Mouse (Mus musculus): ENCODE results near the gene Magt1.

GRCm38 (mm10) chrX:106012559-106012958 is 853 bp upstream of the Magt1 start:
- no peak for TF ChIP-seq CTCF (IDR thresholded peaks at IDR 0.05; ENCODE audit: control insufficient read depth, insufficient read depth, insufficient replicate concordance, low read depth, low read length)
- no peak for TF ChIP-seq POLR2A (IDR thresholded peaks at IDR 0.05; ENCODE audit: control insufficient read depth, low read depth, low read length)
